Mouse (Mus musculus): ENCODE results near the gene Prrg1.
A peak's percentile ranks its signal among the peaks of the same experiment; 100 is the strongest.
"Not testable (repeated sequence)": the region's sequence is repeated elsewhere in the genome, so short reads cannot be mapped to it uniquely, and the experiment has no call there.

The Prrg1 gene

DNA sequence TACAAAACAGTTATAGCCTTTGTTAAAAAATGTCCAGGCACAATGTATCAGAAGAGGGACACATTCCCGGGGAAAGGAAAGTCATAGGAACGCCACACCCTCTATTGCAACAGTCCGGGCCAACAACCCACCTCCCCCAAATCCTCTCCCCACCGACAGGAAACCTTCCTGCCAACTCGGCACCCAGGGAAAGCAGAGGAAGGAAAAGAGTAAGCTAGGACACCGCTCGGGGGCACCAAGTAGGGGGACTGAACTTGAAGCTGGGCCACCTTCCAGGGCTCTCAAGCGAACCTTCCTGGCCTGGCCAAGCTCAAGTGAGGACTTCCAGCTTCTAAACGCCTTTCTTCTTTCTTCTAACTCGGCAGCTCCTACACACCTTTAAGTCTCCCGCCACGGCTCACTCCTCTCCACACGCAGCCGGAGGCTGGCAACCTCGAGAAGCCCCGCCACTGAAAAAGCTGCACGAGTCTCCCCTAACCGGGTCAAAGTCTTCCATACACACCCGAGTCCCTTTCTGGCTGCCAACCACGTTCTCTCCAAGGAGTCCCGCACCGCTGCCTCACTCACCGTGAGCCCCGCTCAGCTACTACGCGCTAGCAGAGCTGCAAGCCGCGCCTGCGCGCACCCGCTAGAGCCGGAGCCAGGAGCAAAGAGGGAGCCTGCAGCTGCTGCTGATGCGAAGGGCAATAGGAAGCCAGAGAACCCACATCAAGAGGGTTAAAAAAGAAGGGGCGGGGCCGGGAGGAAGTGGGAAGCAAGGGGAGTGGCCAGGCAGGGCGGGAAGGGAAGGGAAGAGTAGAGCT lies at the start of gene Prrg1:
Prrg1 (minus strand) TSS at position 695 of the 803 bp plus-strand sequence.
- peak; percentile 43 to 44 for DNase-seq

DNA sequence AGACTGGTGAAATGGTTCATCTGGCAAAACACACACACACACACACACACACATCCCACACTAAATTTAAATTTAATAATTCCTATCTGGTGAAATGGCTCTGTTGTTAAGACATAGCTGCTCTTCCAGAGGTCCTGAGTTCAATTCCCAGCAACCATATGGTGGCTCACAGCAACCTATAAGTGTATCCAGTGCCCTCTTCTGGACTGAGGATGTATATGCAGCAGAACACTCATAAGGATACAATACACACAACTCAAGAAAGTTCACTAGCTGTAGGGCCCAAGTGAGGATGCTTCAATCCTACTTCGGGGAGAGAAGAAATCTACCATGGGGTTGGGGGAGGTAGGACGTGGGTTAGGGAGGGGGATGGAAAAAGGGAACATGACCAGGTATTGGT lies 22.1 kb upstream of the Prrg1 start:
- DNase-seq: no peak

DNA sequence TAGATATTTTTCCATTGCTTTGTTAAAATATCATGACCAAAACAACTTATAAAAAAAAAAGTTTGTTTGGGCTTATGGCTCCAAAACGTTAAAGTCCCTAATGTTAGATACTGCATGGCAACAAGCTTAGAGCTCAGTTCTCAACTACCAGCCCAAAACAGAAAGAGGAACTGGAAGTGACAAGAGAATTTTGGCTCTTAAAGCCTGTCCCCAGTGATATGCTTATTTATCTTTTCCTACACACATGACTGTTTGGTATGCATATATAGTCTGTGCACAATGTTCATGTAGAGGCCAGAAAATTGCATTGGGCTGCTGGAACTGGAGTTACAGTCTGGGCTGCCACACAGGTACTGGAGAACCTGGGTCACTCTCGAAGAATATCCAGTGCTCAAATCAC lies 9.4 kb upstream of the Prrg1 start:
- DNase-seq: no peak

DNA sequence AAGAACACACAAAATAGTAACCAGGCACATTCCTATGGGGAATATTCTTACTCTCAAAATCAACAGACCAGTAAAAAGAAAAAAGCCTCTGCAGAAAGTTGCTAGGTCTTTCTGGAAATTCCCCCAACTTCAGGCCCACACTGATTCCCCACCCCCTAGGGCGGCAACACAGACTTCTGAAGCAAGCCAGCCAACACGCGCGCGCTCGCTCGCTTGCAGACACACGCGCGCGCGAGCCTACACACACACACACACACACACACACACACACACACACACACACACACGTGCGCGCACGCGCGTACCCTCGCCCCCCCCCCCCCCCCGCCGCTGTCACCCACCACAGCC lies 868 bp downstream of the Prrg1 start:
- DNase-seq: peak; percentile 38 to 44

DNA sequence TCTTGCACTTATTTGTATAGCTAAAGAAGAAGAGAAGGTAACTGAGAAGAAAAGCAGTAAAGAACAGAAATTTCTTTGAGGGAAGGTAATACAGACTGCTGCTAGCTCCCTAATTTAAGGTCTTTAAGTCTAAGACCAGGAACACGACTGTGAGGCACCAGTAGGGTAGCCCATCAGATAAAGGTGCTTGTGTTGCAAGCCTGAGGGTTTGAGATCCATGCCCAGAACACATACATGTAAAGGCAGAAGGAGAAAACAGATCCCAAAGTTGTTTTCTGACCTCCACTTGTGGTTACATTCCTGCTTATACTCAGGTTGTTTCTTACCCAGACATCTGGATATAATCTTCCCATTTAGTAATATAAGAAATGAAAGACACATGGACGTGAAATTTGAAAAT lies 20.2 kb downstream of the Prrg1 start:
- DNase-seq: no peak

DNA sequence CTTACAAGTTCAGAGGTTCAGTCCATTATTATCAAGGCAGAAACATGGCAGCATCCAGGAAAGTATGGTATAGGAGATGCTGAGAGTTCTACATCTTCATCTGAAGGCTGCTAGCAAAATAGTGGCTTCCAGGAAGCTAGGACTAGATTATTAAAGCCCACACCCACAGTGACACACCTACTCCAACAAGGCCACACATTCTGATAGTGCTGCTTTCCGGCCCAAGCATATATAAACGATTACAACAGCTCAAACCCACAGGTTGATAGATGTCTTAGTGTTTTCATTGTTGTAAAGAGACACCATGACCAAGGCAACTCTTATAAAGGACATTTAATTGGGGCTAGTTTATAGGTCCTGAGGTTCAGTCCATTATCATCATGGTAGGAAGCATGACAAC lies 30.3 kb downstream of the Prrg1 start:
- DNase-seq: no peak

DNA sequence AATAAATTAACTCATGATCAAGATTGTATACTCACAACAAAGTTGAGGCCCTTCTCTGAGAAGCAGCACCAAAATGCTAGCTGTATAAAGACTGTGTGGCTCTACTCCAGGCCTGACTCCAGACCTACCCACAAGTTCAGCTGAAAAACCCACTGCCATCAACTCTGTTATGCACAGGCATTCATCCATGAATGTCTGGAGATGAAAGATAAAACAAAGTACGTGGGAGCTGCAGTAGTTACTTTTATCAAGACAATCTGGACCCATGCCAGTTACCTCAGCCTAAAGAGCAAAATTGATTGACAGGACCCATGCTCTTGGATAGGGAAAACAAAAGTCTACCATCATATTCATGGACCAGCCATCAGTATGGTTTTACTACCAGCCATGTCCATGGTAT lies 31.0 kb downstream of the Prrg1 start:
- no peak for DNase-seq

DNA sequence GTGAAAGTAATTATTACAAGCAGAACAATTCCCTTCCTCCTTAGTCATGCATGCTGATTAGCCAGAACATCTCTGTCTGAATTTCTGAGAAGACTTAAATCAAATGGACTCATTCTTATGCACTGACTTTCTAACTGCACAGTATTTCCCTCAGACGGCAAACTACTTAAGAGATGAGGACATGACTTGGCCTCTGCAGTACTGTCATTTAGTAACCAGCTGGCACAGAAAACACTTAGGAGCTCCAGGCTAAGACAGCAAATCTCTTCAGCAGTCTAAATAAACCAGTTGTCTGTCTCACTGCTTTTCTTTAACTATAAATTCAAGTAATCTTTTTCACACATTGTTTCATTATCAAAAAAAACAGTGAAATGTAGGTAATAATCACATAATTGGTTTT lies 36.0 kb downstream of the Prrg1 start:
- DNase-seq: peak in 1 of 2 experiments; percentile 0

DNA sequence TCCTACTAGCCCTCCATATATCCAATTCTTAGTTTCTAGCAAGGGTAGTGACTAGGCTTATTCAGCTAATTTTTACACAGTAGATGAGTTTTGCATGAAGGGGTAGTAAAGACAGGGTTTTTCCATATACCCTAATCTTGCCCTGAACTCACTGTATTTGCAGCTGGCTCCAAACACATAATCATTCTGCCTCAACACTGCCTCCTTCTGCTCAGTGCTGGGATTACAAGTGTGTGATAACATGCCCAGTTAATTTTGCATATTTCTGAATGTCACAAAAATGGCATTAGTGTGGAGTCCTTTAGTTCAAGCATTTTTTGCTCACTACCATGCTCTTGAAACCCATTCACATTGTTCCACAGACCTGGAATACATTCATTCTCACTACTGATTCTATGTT lies 44.0 kb downstream of the Prrg1 start:
- no peak for DNase-seq

DNA sequence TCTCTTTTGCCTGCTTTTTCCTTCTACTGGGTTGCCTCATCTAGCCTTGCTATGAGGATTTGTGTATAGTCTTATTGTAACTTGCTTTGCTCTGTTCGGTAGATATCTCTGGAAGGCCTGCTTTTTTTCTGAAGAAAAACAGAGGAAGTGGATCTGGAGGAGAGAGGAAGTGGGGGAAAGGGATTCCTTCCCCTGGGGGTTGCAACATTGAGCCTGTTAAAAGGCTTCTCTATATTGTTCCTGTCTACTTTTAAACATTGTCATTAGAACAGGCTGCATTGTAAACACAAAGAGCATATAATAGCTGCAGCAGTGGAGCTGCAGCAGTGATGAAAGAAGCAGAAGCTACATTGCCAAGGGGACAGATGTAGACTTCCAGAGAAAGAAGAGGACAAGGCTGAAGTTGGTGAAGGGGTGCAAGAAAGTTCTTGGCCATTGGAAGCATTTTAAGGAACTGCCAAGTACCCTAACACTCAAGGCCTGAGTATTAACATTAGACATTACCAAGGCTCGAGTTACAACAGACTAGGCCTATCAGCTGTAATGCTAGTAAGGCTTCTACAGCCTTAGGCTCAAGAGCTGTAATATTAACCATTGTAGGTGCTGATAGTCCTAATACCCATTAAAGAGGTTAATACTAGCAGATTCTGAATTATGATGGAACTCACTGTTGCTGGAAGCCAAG lies 44.9 kb downstream of the Prrg1 start:
- no peak for DNase-seq

DNA sequence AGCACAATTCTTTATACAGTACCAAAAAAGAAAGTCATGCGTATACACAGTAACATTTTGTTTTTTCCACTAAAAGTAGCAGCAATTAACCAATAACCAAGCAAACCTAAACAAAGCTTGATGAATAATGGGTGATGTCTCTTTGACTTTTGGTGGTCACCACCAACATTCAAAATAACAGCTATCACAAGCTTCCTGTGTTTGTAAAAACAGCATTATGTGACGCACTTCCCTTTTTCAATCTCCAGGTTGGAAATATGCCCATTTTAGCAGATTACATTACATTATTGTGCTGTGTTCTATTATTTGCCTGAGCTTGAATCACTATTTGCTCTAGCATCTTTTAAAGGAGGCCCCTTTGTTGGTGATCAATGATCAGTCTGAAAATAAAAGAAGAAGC lies 65.4 kb downstream of the Prrg1 start:
- no peak for DNase-seq

DNA sequence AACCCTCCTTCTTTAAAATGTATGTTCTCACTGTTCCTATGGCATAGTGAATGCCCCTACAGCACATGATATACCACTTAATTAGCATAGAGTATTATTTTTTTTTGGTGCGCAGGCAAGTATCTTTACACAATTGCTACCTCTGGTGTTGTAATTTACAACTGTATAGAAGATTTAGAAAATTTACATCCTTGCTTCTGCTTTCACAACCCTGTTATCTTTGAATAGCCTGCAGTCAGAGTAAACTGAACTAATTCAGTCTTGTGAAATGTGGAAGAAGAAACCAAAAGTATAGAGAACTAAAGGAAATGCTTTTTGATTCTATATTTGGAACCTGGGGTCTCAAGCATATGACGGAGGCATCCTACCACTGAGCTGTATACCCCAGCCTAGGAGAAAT lies 100.7 kb downstream of the Prrg1 start:
- DNase-seq: no peak

DNA sequence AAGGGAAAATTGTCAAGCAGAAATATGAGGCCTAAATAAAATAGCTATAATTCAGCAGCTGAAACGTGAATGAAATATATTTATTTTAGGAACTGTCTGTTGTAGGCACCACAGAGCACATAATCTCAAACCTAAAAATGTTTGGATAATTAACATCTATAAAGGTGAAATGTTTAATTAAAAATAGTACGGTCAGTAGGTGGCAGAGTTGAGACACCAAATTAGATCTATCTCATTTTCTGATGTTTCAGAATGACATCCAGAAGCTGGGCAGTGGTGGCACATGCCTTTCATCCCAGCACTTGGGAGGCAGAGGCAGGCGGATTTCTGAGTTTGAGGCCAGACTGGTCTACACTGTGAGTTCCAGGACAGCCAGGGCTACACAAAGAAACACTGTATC lies 104.0 kb downstream of the Prrg1 start:
- peak in 1 of 2 experiments; percentile 1 for DNase-seq

DNA sequence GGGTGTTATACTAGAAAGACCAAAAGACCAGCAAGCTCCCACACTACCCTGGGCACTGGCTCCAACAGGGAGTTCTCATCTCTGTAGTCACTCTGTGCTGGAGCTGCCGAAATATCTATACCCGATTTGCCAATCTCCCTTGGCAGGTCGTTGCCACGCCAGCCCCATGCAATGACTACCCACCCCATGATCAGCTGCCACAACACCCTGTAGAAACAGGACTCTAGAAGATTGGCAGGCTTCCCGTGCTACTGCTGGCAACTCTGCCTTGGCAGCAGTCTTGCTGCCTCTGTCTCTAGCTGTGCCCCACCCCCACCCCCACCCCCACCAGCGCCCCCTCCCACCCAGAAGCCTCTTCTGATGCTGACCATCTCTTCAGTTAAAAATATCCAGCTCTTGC lies 149.3 kb downstream of the Prrg1 start:
- DNase-seq: peak; percentile 55 to 58

DNA sequence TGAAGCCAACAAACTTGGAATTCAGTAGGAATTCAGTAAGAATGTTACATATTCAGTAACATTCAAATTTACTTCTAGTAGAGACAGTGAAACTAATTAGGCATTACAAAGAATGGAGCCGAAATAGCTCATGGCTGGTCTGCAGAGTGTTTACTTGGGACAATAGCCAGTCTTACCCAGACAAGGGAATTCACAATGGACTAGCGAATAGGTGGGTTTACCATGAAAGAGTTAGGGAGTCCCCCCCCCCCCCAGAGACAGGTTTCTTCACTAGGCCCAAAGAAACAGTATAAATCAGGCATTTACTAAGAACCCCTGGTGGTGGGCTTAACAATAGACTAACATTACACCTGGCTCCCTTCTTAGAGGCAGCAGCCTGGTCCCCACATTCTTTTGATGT lies 180.3 kb downstream of the Prrg1 start:
- not testable (repeated sequence) for DNase-seq

All from cerebellum, postnatal 14 days (tissue).